Mouse (Mus musculus): Measurements from ENCODE around the gene Mtor.

GRCm38 (mm10) chr4:148480245-148480644 is 31.8 kb downstream of the Mtor start:
- no peak for TF ChIP-seq CTCF (IDR thresholded peaks at IDR 0.05; ENCODE audit: low read depth)
- no peak for TF ChIP-seq EP300 (IDR thresholded peaks at IDR 0.05; ENCODE audit: low read depth)
